Mouse (Mus musculus) hindbrain, embryonic 15.5 days (tissue): ENCODE measurements around the gene Atp13a3. TPM values are rescaled to one million over a fixed set of nuclear protein-coding genes. Genes with fewer than 3 reads are reported as not detected.

ENCODE experiments used
- ATAC-seq: fragments of 200-750 bp; cut with Nextera tagmentation; 2 replicates; pipeline ENCODE4 v1.8.0; 2017; ENCODE audit warnings: low read depth, moderate number of reproducible peaks, moderate TSS enrichment; ENCODE audit not compliant: low FRiP score
- H3K27ac ChIP-seq: fragments of 300-500 bp; sonication (generic); replicated peaks from 2 replicates; pipeline ENCODE4 v1.5.1; 2015; ENCODE audit warnings: mild to moderate bottlenecking, inconsistent platforms
- H3K27me3 ChIP-seq: fragments of 300-500 bp; sonication (generic); 2 replicates; pipeline ENCODE4 v1.6.1; 2015; ENCODE audit warnings: control low read depth, inconsistent platforms
- H3K36me3 ChIP-seq: fragments of 300-500 bp; sonication (generic); 2 replicates; pipeline ENCODE4 v1.6.1; 2015; ENCODE audit warnings: control low read depth, inconsistent platforms
- H3K4me1 ChIP-seq: fragments of 300-500 bp; sonication (generic); replicated peaks from 2 replicates; pipeline ENCODE4 v1.6.1; 2015; ENCODE audit warnings: control low read depth, inconsistent platforms
- H3K4me2 ChIP-seq: fragments of 300-500 bp; sonication (generic); 2 replicates; pipeline ENCODE4 v1.6.1; 2015; ENCODE audit warnings: moderate library complexity, mild to moderate bottlenecking, inconsistent platforms
- H3K4me3 ChIP-seq: fragments of 300-500 bp; sonication (generic); 2 replicates; pipeline ENCODE4 v1.5.1; 2015; ENCODE audit warnings: mild to moderate bottlenecking, inconsistent platforms
- H3K9ac ChIP-seq: fragments of 300-500 bp; sonication (generic); 2 replicates; pipeline ENCODE4 v1.6.1; 2015; ENCODE audit warnings: inconsistent platforms
- H3K9me3 ChIP-seq: fragments of 300-500 bp; sonication (generic); 2 replicates; pipeline ENCODE4 v1.6.1; 2016; ENCODE audit warnings: control low read depth, inconsistent platforms
- WGBS: fragments of 180-500 bp; shearing (Covaris S2); methylation state at CpG from one replicate; pipeline ENCODE4 v1.1.7; 2015; 5-methylcytosine and 5-hydroxymethylcytosine counted together
- polyA plus RNA-seq: library from polyadenylated mRNA; unstranded; fragments of >200 nt; fragmentation: Nextera tagmentation; extraction: Ambion mirVana; gene quantifications from 2 replicates; pipeline ENCODE4 v1.2.1, GENCODE M21; 2015

The Atp13a3 gene
- polyA plus RNA-seq, 1 experiment from 2014 or later = 8.8 TPM

DNA sequence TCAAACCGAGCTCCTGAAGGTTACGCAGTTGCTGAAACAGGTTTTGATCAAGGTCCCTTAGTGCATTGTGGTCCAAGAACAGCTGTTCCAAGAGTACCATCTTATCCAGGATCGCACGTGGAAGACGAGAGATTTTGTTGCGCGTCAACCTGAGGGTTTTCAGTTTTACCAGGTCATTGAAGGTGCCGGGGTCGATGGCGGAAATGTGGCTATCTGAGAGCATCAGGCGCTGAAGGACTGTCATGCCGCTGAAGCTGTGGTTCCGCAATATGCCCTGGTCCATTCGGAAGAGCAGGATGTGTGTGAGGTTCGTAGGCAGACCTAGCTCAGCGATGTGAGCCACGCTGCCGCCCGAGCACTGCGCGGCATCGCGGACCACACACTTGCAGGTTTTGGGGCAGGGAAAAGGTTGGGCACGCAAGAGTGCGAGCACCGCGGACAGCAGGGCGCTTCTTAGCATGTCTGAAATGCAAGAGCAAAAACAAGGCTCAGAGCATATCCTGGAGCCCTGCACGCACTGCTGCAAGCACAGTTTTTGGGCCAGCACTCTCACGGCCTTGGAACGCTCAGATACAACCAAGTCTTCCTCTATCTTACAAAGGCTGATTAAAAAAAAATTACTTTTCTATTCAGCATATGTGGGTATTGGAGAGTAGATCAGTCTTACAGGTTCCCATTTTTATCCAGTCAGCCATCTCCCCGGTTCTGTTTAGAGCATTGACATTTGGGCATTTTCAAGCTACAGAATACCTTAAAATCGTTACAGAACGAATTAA, 96.2 kb downstream of the Atp13a3 start:
- H3K27me3 ChIP-seq = peaks cover 38% of the 10 kb centered on the region
- ATAC-seq = no peak

DNA sequence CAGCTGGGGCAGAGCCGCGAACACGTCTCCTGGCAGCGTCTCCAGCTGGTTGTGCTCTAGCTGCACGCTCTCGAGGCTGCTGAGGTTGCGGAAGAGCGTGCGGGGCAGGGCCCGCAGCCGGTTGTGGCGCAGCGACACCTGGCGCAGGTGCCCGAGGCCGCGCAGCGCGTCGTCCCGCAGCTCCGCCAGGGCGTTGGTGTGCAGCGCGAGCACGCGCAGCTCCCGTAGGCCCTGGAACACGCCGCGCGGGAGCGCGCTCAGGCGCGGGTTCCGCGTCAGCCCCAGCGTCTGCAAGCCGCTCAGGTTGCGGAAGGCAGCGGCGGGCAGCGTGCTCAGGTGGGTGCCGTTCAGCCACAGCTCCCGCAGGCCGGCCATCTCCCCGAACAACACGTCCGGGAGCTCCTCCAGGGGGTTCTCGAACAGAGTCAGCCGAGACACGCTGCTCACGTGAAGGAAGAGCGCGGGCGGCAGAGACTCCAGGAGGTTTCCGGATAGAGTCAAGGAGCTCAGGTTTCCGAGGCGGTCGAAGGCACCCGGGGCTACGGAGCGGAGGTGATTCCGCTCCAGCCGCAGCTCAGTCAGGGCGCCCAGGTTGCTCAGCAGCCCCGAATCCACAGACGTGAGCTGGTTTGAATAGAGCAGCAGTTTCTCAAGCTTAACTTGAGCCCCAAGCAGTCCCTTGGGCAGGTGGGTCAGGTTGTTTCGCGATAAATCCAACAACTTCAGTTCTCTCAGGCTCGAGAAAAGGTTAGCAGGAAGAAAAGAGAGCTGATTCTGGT, 97.0 kb downstream of the Atp13a3 start:
- H3K27ac ChIP-seq = no peak overlapping the region
- H3K4me1 ChIP-seq = peaks cover 22% of the 10 kb centered on the region
- peak; percentile 84 for ATAC-seq
- H3K36me3 ChIP-seq = no peaks in the 10 kb centered on the region
- no peaks in the 10 kb centered on the region for H3K9me3 ChIP-seq
- H3K27me3 ChIP-seq = peaks cover 41% of the 10 kb centered on the region
- H3K4me2 ChIP-seq = peak overlapping the region; percentile 90
- under 1% methylated on average over 72 of the region's 72 CpGs for WGBS
- peak overlapping the region; percentile 43 for H3K9ac ChIP-seq
- peak overlapping the region; percentile 51 for H3K4me3 ChIP-seq

More for the DNA sequence above, 96.2 kb downstream of the Atp13a3 start:
- no peaks in the 10 kb centered on the region; the same call in 1 of the 2 replicates for H3K36me3 ChIP-seq
- peak overlapping the region; percentile 51 for H3K4me3 ChIP-seq
- H3K27ac ChIP-seq = no peak overlapping the region
- peaks cover 22% of the 10 kb centered on the region for H3K4me1 ChIP-seq
- WGBS = 4% methylated on average over 34 of the region's 34 CpGs
- peak overlapping the region; percentile 43; the same call in 1 of the 2 replicates for H3K9ac ChIP-seq
- no peaks in the 10 kb centered on the region for H3K9me3 ChIP-seq
- H3K4me2 ChIP-seq = peak overlapping the region; percentile 90

GRCm38 (mm10) chr16:30307961-30308615, 97.7 kb downstream of the Atp13a3 start:
- Histone ChIP-seq H3K27me3 (peaks cover 41% of the 10 kb centered on the region), H3K27ac (no peak overlapping the region), H3K36me3 (no peaks in the 10 kb centered on the region), H3K4me2 (peak overlapping the region; percentile 90), H3K4me3 (peak overlapping the region; percentile 51), H3K9me3 (no peaks in the 10 kb centered on the region), H3K4me1 (peaks cover 22% of the 10 kb centered on the region), H3K9ac (peak overlapping the region; percentile 43)
- ATAC-seq = 0 out of 2 replicates have a peak, but pooled peaks have one; percentile 7
- 11% methylated on average over 29 of the region's 29 CpGs for WGBS

GRCm38 (mm10) chr16:30307306-30307705, 98.5 kb downstream of the Atp13a3 start:
- no peak overlapping the region for H3K4me2 ChIP-seq
- no peaks in the 10 kb centered on the region for H3K9me3 ChIP-seq
- no peaks in the 10 kb centered on the region for H3K36me3 ChIP-seq
- H3K4me1 ChIP-seq = peaks cover 22% of the 10 kb centered on the region
- no peak overlapping the region for H3K27ac ChIP-seq
- 54% methylated on average over 12 of the region's 12 CpGs for WGBS
- H3K27me3 ChIP-seq = peaks cover 41% of the 10 kb centered on the region
- ATAC-seq = no peak
- no peak overlapping the region for H3K4me3 ChIP-seq
- no peak overlapping the region for H3K9ac ChIP-seq

- Histone ChIP-seq H3K27ac (no peak overlapping the region), H3K27me3 (peaks cover 31% of the 10 kb centered on the region), H3K4me2 (no peak overlapping the region), H3K9me3 (no peaks in the 10 kb centered on the region), H3K4me3 (no peak overlapping the region), H3K4me1 (peaks cover 22% of the 10 kb centered on the region), H3K36me3 (no peaks in the 10 kb centered on the region), H3K9ac (no peak overlapping the region)
- WGBS = 91% methylated on average over 4 of the region's 4 CpGs
- ATAC-seq = no peak
Observed at GRCm38 (mm10) chr16:30306102-30306501, 99.7 kb downstream of the Atp13a3 start.

DNA sequence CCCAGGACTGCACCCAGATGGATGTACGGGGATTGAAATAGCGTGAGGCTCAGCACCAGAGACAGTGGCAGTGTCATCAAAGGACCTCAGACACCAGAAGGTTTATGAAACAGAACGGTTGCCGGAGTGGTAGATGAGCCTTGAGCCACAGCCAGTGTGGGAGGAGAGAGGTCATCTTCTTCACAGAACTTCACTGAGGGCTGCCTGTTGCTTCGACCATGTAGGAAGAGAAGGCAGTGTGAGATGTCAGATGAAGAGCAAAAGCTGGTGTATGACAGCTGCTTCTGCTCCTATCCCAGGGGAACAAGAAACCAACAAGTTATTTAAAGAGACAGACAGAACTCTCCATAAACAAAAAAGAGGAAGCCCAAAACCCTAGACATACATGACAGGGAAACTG, 101.5 kb downstream of the Atp13a3 start:
- 79% methylated on average over 5 of the region's 5 CpGs for WGBS
- ATAC-seq = no peak
- H3K36me3 ChIP-seq = no peaks in the 10 kb centered on the region
- peaks cover 11% of the 10 kb centered on the region for H3K4me1 ChIP-seq
- no peaks in the 10 kb centered on the region for H3K9me3 ChIP-seq
- H3K27me3 ChIP-seq = peaks cover 18% of the 10 kb centered on the region
- H3K4me2 ChIP-seq = no peak overlapping the region
- no peak overlapping the region for H3K9ac ChIP-seq
- H3K4me3 ChIP-seq = no peak overlapping the region
- no peak overlapping the region for H3K27ac ChIP-seq

- Histone ChIP-seq H3K4me3 (no peak overlapping the region), H3K4me2 (no peak overlapping the region), H3K27me3 (peaks cover 17% of the 10 kb centered on the region), H3K4me1 (peaks cover 4% of the 10 kb centered on the region), H3K9ac (no peak overlapping the region), H3K27ac (no peak overlapping the region), H3K36me3 (no peaks in the 10 kb centered on the region), H3K9me3 (no peaks in the 10 kb centered on the region)
- no peak for ATAC-seq
- WGBS = 74% methylated on average over 2 of the region's 2 CpGs
Observed at GRCm38 (mm10) chr16:30303411-30303810, 102.4 kb downstream of the Atp13a3 start.

GRCm38 (mm10) chr16:30302686-30303085, 103.1 kb downstream of the Atp13a3 start:
- Histone ChIP-seq H3K27me3 (peaks cover 10% of the 10 kb centered on the region), H3K36me3 (no peaks in the 10 kb centered on the region), H3K4me1 (no peaks in the 10 kb centered on the region), H3K9ac (no peak overlapping the region), H3K4me2 (no peak overlapping the region), H3K27ac (no peak overlapping the region), H3K4me3 (no peak overlapping the region), H3K9me3 (no peaks in the 10 kb centered on the region)
- 85% methylated on average over 6 of the region's 6 CpGs for WGBS
- ATAC-seq = no peak

DNA sequence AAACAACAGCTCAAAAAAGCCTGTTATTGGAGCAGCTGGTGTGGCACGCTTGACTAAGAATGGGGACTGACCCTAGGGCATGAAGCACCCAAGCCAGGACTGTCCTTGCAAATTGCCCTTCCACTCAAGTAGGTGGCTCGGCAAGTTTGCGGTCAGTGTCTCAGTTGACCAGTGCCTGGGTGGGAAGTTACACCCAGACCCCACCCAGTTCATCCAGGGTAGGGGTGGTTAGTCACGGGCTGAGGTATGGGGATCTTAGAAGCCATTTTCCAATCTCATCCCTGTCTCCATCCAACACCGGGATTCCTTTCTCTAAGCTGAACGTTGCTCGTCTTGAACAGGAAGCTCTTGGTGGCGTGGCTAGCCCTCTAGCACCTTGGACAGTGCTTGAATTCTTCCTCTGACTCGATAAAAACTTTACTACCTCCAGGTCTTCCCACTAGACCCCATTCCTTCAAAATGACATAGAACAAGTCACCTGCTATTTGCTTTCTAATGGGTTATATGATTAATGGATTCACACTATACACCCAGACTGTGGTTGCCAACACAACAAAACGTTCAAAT, 106.0 kb downstream of the Atp13a3 start:
- H3K4me3 ChIP-seq = no peak overlapping the region
- no peak overlapping the region for H3K9ac ChIP-seq
- H3K27me3 ChIP-seq = 0 out of 2 replicates have a peak, but pooled peaks cover 3% of the 10 kb centered on the region
- no peaks in the 10 kb centered on the region for H3K36me3 ChIP-seq
- no peak overlapping the region for H3K27ac ChIP-seq
- no peaks in the 10 kb centered on the region for H3K4me1 ChIP-seq
- no peak for ATAC-seq
- H3K9me3 ChIP-seq = no peaks in the 10 kb centered on the region
- 79% methylated on average over 10 of the region's 10 CpGs for WGBS
- H3K4me2 ChIP-seq = no peak overlapping the region

DNA sequence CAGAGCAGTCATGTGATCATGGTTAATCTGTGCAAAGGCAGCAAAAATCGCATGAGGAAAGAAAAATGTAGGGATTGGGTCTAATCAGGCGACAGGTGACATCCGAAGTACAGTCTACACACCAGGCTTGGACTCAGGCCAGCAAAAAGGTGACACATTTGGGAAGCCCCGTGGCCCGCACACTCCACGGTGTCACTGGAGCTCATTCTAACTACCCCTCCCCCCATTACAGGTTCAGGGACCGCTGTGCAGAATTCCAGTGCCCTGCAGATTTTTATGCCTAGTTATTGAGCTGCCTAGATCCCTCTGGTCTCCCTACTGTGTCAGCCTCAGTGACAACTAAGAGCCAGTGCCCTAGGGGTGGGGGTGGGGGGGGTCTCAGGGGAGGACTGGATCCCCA, 108.3 kb downstream of the Atp13a3 start:
- no peak overlapping the region for H3K4me2 ChIP-seq

GRCm38 (mm10) chr16:30296601-30297275, 109.0 kb downstream of the Atp13a3 start:
- Histone ChIP-seq H3K27ac (no peak overlapping the region), H3K9me3 (no peaks in the 10 kb centered on the region), H3K4me2 (no peak overlapping the region), H3K9ac (no peak overlapping the region), H3K27me3 (no peaks in the 10 kb centered on the region), H3K4me3 (no peak overlapping the region), H3K4me1 (no peaks in the 10 kb centered on the region), H3K36me3 (no peaks in the 10 kb centered on the region)
- no peak for ATAC-seq
- 91% methylated on average over 11 of the region's 11 CpGs for WGBS

More for the DNA sequence above, 108.3 kb downstream of the Atp13a3 start:
- 88% methylated on average over 7 of the region's 7 CpGs for WGBS
- H3K36me3 ChIP-seq = no peaks in the 10 kb centered on the region
- H3K27ac ChIP-seq = no peak overlapping the region
- H3K9me3 ChIP-seq = no peaks in the 10 kb centered on the region
- no peaks in the 10 kb centered on the region for H3K27me3 ChIP-seq
- no peak overlapping the region for H3K4me3 ChIP-seq
- no peak for ATAC-seq
- no peaks in the 10 kb centered on the region for H3K4me1 ChIP-seq
- H3K9ac ChIP-seq = no peak overlapping the region
